Mouse (Mus musculus): ENCODE measurements at regions not wholly inside any gene's neighbourhood (a gene's known extent, or its start where the extent isn't known, plus 50 kb on each side); places are given as distances from the start of the nearest gene placed in this dataset.
"Not testable (repeated sequence)": the region's sequence is repeated elsewhere in the genome, so short reads cannot be mapped to it uniquely, and the experiment has no call there.

DNA sequence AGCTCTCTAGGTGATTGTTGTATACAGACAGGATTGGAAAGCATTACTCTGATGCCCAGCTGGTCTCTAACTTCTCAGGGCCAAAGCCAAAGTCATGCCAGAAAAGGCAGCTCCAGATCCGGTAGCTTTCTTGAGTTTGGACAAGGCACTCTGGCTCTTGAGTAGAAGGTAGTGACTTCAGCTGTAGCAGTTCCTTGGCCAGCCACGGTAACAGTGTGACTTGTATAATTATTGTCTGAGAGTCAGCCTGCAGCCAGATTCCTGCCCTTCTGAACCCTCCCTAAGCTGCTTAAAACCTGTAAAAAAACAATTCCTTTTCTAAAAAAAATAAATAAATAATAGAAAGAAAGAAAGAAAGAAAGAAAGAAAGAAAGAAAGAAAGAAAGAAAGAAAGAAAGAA lies 843.0 kb downstream of the Diaph3 start:
- WGBS, result 51% methylated on average over 2 of the region's 2 CpGs
- H3K4me3 ChIP-seq (ENCODE audit: low read depth, low read length), result no peak overlapping the region
- DNase-seq (no peak), ATAC-seq (ENCODE audit: insufficient read depth) (no peak)
- no peaks in the 10 kb centered on the region for H3K27me3 ChIP-seq (ENCODE audit: insufficient read depth, low read length)
- no peaks in the 10 kb centered on the region for H3K36me3 ChIP-seq (ENCODE audit: insufficient read depth)
- no peak overlapping the region for H3K4me2 ChIP-seq
- no peak for TF ChIP-seq CTCF (IDR thresholded peaks at IDR 0.05; ENCODE audit: low read depth)
- no peaks in the 10 kb centered on the region for H3K9me3 ChIP-seq (ENCODE audit: low read depth, low read length)
- H3K4me1 ChIP-seq (ENCODE audit: insufficient read depth), result no peaks in the 10 kb centered on the region
- H3K27ac ChIP-seq (ENCODE audit: low read depth), result no peak overlapping the region
- no peak overlapping the region for H3K9ac ChIP-seq

- H3K9ac ChIP-seq; ATAC-seq (ENCODE audit: insufficient read depth); DNase-seq; H3K4me2 ChIP-seq; H3K36me3 ChIP-seq (ENCODE audit: insufficient read depth); H3K4me3 ChIP-seq (ENCODE audit: low read depth, low read length); H3K27ac ChIP-seq (ENCODE audit: low read depth); H3K9me3 ChIP-seq (ENCODE audit: low read depth, low read length); H3K4me1 ChIP-seq (ENCODE audit: insufficient read depth); H3K27me3 ChIP-seq (ENCODE audit: insufficient read depth, low read length): not testable (repeated sequence)
- 77% methylated on average over 5 of the region's 5 CpGs for WGBS
Measured at GRCm38 (mm10) chr14:86294606-86295005, 846.4 kb downstream of the Diaph3 start.

- Histone ChIP-seq H3K27ac (ENCODE audit: low read depth) (no peak overlapping the region), H3K27me3 (ENCODE audit: insufficient read depth, low read length) (no peaks in the 10 kb centered on the region), H3K4me3 (ENCODE audit: low read depth, low read length) (no peak overlapping the region), H3K4me1 (ENCODE audit: insufficient read depth) (no peaks in the 10 kb centered on the region), H3K36me3 (ENCODE audit: insufficient read depth) (no peaks in the 10 kb centered on the region), H3K9me3 (ENCODE audit: low read depth, low read length) (no peaks in the 10 kb centered on the region), H3K4me2 (no peak overlapping the region), H3K9ac (no peak overlapping the region)
- 0 out of 2 replicates have a peak, but pooled peaks have one; percentile 38 for ATAC-seq (ENCODE audit: insufficient read depth)
- 67% methylated on average over 1 of the region's 1 CpGs for WGBS
- no peak for TF ChIP-seq CTCF (IDR thresholded peaks at IDR 0.05; ENCODE audit: low read depth)
- no peak for DNase-seq
Measured at GRCm38 (mm10) chr14:86293804-86294203, 847.2 kb downstream of the Diaph3 start.

DNA sequence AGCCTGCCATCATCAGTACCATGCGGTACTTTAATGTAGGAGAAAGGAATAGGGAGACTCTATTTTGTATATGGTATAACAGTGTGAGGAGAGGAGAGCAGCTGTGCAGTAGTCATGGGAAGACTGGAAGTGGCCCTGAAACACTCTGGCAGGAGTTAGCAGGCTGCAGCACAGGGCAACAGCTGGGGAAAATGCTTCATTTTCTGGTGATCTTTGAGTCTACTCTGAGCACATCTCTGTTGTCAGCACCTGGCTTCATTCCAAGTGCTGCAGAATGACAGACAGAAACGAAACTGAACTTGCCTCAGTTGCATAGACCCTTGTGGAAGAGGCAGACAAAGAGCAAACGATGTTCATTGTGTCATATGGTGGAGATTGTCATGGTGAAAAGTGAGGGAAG lies 847.7 kb downstream of the Diaph3 start:
- 44% methylated on average over 3 of the region's 3 CpGs for WGBS
- no peak overlapping the region for H3K4me2 ChIP-seq
- H3K9ac ChIP-seq, result no peak overlapping the region
- no peaks in the 10 kb centered on the region for H3K27me3 ChIP-seq (ENCODE audit: insufficient read depth, low read length)
- H3K4me1 ChIP-seq (ENCODE audit: insufficient read depth), result no peaks in the 10 kb centered on the region
- no peaks in the 10 kb centered on the region for H3K9me3 ChIP-seq (ENCODE audit: low read depth, low read length)
- no peak overlapping the region for H3K4me3 ChIP-seq (ENCODE audit: low read depth, low read length)
- no peak for TF ChIP-seq CTCF (IDR thresholded peaks at IDR 0.05; ENCODE audit: low read depth)
- ATAC-seq (ENCODE audit: insufficient read depth), result peak; percentile 89
- no peak overlapping the region for H3K27ac ChIP-seq (ENCODE audit: low read depth)
- H3K36me3 ChIP-seq (ENCODE audit: insufficient read depth), result no peaks in the 10 kb centered on the region
- DNase-seq, result peak; percentile 69

GRCm38 (mm10) chr14:86290556-86290955 lies 850.5 kb downstream of the Diaph3 start:
- no peaks in the 10 kb centered on the region for H3K36me3 ChIP-seq (ENCODE audit: insufficient read depth)
- no peak for TF ChIP-seq CTCF (IDR thresholded peaks at IDR 0.05; ENCODE audit: low read depth)
- no peak for DNase-seq
- no peaks in the 10 kb centered on the region for H3K4me1 ChIP-seq (ENCODE audit: insufficient read depth)
- no peak overlapping the region for H3K4me2 ChIP-seq
- no peak overlapping the region for H3K4me3 ChIP-seq (ENCODE audit: low read depth, low read length)
- no peak overlapping the region for H3K27ac ChIP-seq (ENCODE audit: low read depth)
- no peak overlapping the region for H3K9ac ChIP-seq
- ATAC-seq (ENCODE audit: insufficient read depth), result no peak
- H3K27me3 ChIP-seq (ENCODE audit: insufficient read depth, low read length), result no peaks in the 10 kb centered on the region
- no peaks in the 10 kb centered on the region for H3K9me3 ChIP-seq (ENCODE audit: low read depth, low read length)
- WGBS, result 84% methylated on average over 3 of the region's 3 CpGs

- H3K4me2 ChIP-seq, result peak overlapping the region; percentile 25; the same call in 1 of the 2 replicates
- DNase-seq, result peak; percentile 76
- no peak for TF ChIP-seq CTCF (IDR thresholded peaks at IDR 0.05; ENCODE audit: low read depth)
- 27% methylated on average over 8 of the region's 8 CpGs for WGBS
- H3K9me3 ChIP-seq (ENCODE audit: low read depth, low read length), result no peaks in the 10 kb centered on the region
- H3K4me3 ChIP-seq (ENCODE audit: low read depth, low read length), result no peak overlapping the region
- H3K27me3 ChIP-seq (ENCODE audit: insufficient read depth, low read length), result no peaks in the 10 kb centered on the region
- no peak overlapping the region for H3K27ac ChIP-seq (ENCODE audit: low read depth)
- H3K36me3 ChIP-seq (ENCODE audit: insufficient read depth), result no peaks in the 10 kb centered on the region
- no peak overlapping the region for H3K9ac ChIP-seq
- ATAC-seq (ENCODE audit: insufficient read depth), result peak; percentile 73; the same call in 1 of the 2 replicates
- no peaks in the 10 kb centered on the region for H3K4me1 ChIP-seq (ENCODE audit: insufficient read depth)
Measured at GRCm38 (mm10) chr14:86261640-86262230, 879.3 kb downstream of the Diaph3 start.

DNA sequence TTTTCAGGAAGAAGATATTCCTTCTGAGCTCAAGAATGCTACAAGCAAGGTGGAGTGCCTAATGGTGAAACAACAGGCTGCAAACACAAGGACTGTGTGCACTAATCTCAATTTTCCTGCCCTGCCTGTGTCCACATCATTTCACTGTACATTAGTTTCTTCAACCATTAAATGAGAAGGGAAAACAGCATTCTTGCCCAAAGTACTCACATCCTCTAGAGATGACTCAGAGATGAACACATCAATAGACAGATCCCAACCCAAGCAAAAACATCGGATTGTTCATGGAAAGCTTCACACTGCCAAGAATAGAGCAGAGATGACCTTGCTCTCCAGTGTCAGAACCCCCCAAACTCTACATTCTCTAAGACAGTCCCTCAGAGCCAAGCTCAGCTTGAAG lies 886.8 kb downstream of the Diaph3 start:
- DNase-seq (no peak), ATAC-seq (ENCODE audit: insufficient read depth) (no peak)
- Histone ChIP-seq H3K27me3 (ENCODE audit: insufficient read depth, low read length) (no peaks in the 10 kb centered on the region), H3K27ac (ENCODE audit: low read depth) (no peak overlapping the region), H3K36me3 (ENCODE audit: insufficient read depth) (no peaks in the 10 kb centered on the region), H3K4me3 (ENCODE audit: low read depth, low read length) (no peak overlapping the region), H3K4me2 (no peak overlapping the region), H3K9ac (no peak overlapping the region), H3K9me3 (ENCODE audit: low read depth, low read length) (no peaks in the 10 kb centered on the region), H3K4me1 (ENCODE audit: insufficient read depth) (no peaks in the 10 kb centered on the region)
- TF ChIP-seq CTCF (IDR thresholded peaks at IDR 0.05; ENCODE audit: low read depth), result no peak
- WGBS, result 45% methylated on average over 1 of the region's 1 CpGs

DNA sequence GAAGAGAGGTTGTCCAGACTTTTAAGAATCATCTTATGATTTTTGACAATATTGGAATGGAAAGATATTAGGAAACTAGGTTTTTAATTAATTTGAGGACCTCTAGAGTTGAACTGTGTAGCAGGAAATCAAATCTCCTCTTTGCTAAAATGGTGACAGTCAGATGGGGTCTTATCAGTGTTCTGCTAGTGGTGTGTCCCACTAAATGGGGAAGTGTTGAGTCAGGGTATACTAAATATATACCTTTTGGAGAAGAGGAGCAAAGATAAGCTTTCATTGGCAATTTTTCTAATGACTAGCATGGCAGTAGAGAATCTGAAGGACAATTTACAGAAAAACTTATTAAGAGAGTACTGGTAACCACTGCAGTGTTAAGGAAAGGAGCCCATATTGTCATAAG lies 889.4 kb downstream of the Diaph3 start:
- no peak for DNase-seq
- no peak overlapping the region for H3K4me2 ChIP-seq
- no peaks in the 10 kb centered on the region for H3K27me3 ChIP-seq (ENCODE audit: insufficient read depth, low read length)
- no peak overlapping the region for H3K4me3 ChIP-seq (ENCODE audit: low read depth, low read length)
- TF ChIP-seq CTCF (IDR thresholded peaks at IDR 0.05; ENCODE audit: low read depth), result no peak
- H3K4me1 ChIP-seq (ENCODE audit: insufficient read depth), result no peaks in the 10 kb centered on the region
- no peaks in the 10 kb centered on the region for H3K9me3 ChIP-seq (ENCODE audit: low read depth, low read length)
- no peak overlapping the region for H3K27ac ChIP-seq (ENCODE audit: low read depth)
- H3K36me3 ChIP-seq (ENCODE audit: insufficient read depth), result no peaks in the 10 kb centered on the region
- ATAC-seq (ENCODE audit: insufficient read depth), result no peak
- H3K9ac ChIP-seq, result no peak overlapping the region

Data from lung, embryonic 14.5 days (tissue).